Mouse (Mus musculus) heart, postnatal 36 days (tissue): Measurements from ENCODE around the gene Gm17364. TPM values are rescaled to one million over a fixed set of nuclear protein-coding genes. Genes with fewer than 3 reads are reported as not detected.

ENCODE experiments used
- total RNA-seq, 2 experiments: library from RNA; stranded (reverse); gene quantifications; 2 replicates each; pipeline ENCODE4 v1.2.3; 2021

Gm17364 gene
- total RNA-seq, 2 experiments from 2014 or later = not detected

Other genes with a start within 250 kb of the Gm17364 start
- not detected for gene Mak, start 194.3 kb downstream of the Gm17364 start, total RNA-seq
- gene Gcm2, start 162.9 kb downstream of the Gm17364 start, total RNA-seq = not detected
- not detected for gene Sycp2l, start 159.7 kb downstream of the Gm17364 start, total RNA-seq
- under 1 TPM in 1 of 2 experiments, not detected in 1; 0.08 TPM for gene Elovl2, start 53.6 kb downstream of the Gm17364 start, total RNA-seq
- gene Smim13, start 24.1 kb downstream of the Gm17364 start, total RNA-seq = 10 to 100 TPM; 23.6 to 25.0 TPM
- gene Nedd9, start 213.4 kb upstream of the Gm17364 start, total RNA-seq = 10 to 100 TPM; 21.3 to 28.0 TPM